Mouse (Mus musculus) cortical plate, adult 2 months (tissue): Measurements from ENCODE around the gene Trim71.

Source experiments
- CTCF ChIP-seq: fragments of 200-500 bp; IDR thresholded peaks from 2 replicates; pipeline ENCODE4 v1.5.1; 2011; ENCODE audit warnings: mild to moderate bottlenecking, control low read depth, low read length; ENCODE audit not compliant: insufficient read depth; ENCODE audit errors: extremely low read depth
- POLR2A ChIP-seq: fragments of 200-500 bp; IDR thresholded peaks from 2 replicates; pipeline ENCODE4 v1.6.1; 2011; ENCODE audit warnings: mild to moderate bottlenecking, low read length, control low read depth; ENCODE audit not compliant: insufficient read depth; ENCODE audit errors: extremely low read depth

DNA sequence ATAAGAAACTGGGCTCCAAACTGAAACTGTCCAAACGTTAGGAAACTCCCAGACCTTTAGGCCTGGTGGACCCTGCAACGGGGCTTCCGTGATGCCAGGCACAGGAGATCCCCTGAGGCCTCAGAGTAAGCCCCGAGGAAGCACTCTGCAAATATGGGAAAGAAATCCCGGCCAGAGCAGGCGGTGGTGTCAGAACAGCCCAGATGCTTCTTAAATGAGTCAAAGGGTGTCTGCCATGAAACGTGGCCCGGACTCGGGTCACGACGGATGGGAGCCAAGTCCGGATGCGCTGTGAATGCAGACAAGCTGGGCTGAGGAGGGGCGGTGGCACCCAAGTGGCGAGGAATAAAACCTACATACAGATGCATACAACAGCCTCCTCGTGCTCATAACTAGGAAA, 37.1 kb downstream of the Trim71 start:
- TF ChIP-seq CTCF: no peak
- TF ChIP-seq POLR2A: no peak
